Mouse (Mus musculus) ovary, postnatal 36 days (tissue): ENCODE results near the gene Krtap13.
"Not testable (repeated sequence)": the region's sequence is repeated elsewhere in the genome, so short reads cannot be mapped to it uniquely, and the experiment has no call there.

Experiments
- DNase-seq: peaks from one replicate; pipeline ENCODE4 v3.0.0; 2022; ENCODE audit warnings: low spot score, mixed read lengths

Krtap13 gene

GRCm38 (mm10) chr16:88751535-88751934, at the start of gene Krtap13:
Krtap13 (minus strand) TSS chr16:88751635.
- DNase-seq = not testable (repeated sequence)

- DNase-seq = no peak
Observed at GRCm38 (mm10) chr16:88786786-88787185, 35.4 kb upstream of the Krtap13 start.

- no peak for DNase-seq
Observed at GRCm38 (mm10) chr16:88777596-88777995, 26.2 kb upstream of the Krtap13 start, which contains the start of gene Gm5965. Gm5965 (plus strand) TSS chr16:88777896.

GRCm38 (mm10) chr16:88774106-88774505, 22.7 kb upstream of the Krtap13 start, which contains the start of gene 2310057N15Rik:
2310057N15Rik (minus strand) TSS chr16:88774206.
- no peak for DNase-seq

GRCm38 (mm10) chr16:88758547-88758946, 7.1 kb upstream of the Krtap13 start, which contains the start of gene 2310034C09Rik:
2310034C09Rik (plus strand) TSS chr16:88758847.
- not testable (repeated sequence) for DNase-seq

GRCm38 (mm10) chr16:88747943-88748342, 3.5 kb downstream of the Krtap13 start:
- no peak for DNase-seq

GRCm38 (mm10) chr16:88744750-88745340, 6.6 kb downstream of the Krtap13 start:
- DNase-seq = no peak

- DNase-seq = no peak
Observed at GRCm38 (mm10) chr16:88735391-88735790, 16.0 kb downstream of the Krtap13 start.

GRCm38 (mm10) chr16:88728812-88729275, 22.6 kb downstream of the Krtap13 start, which contains the start of gene Krtap13-1:
Krtap13-1 (plus strand) TSS chr16:88728862.
- no peak for DNase-seq

- no peak for DNase-seq
Observed at GRCm38 (mm10) chr16:88720031-88720430, 31.4 kb downstream of the Krtap13 start.

GRCm38 (mm10) chr16:88716549-88716948, 34.9 kb downstream of the Krtap13 start:
- no peak for DNase-seq

- no peak for DNase-seq
Observed at GRCm38 (mm10) chr16:88711245-88711644, 40.2 kb downstream of the Krtap13 start.

- no peak for DNase-seq
Observed at GRCm38 (mm10) chr16:88710757-88711156, 40.7 kb downstream of the Krtap13 start.

GRCm38 (mm10) chr16:88707496-88708012, 43.9 kb downstream of the Krtap13 start, which contains the start of gene 2310061N02Rik:
2310061N02Rik (minus strand) TSS chr16:88707962.
- no peak for DNase-seq

GRCm38 (mm10) chr16:88701072-88701864, 50.2 kb downstream of the Krtap13 start:
- no peak for DNase-seq
